Mouse (Mus musculus): ENCODE results near the gene Capza1. TPM values are rescaled to one million over a fixed set of nuclear protein-coding genes. Genes with fewer than 3 reads are reported as not detected.
A peak's percentile ranks its signal among the peaks of the same experiment; 100 is the strongest.

The Capza1 gene
- polyA plus RNA-seq, 1 experiment from 2014 or later = 82.7 TPM

DNA sequence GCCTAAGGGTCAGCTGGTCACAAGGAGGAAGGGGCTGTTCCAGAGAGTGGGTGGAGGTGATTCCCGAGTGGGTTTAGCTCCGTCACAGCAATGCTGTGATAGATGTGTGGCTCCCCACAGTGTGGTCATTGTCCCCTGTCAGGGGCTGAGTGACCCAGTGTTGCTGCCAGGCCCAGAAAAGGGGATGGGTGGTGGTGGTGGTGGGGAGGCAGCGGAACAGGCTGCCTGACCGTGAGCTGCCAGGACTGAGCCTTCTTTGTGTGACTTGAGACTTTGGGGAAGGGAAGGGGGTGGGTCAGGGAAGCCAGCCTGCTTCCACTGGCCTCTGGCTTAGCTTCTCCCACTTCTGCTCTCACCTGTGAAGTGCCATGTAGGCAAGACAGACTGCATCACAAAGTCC is 73.3 kb downstream of the Capza1 start:
- no peak for DNase-seq (ENCODE audit: low read depth, low spot score)
- H3K27me3 ChIP-seq = no peaks in the 10 kb centered on the region
- in situ Hi-C loops (cut with MboI; ENCODE audit: low pct_unique_long_range_greater_than_20kb) = no loop called here
- ChIA-PET CTCF (interaction anchor here (1.5 to 5.0 kb wide), 4 partner anchors 12 to 268 kb away, joined by 4 to 30 read pairs (median 14); partner anchors contain the start of gene Mov10), POLR2A (interaction anchor here (0.6 to 5.5 kb wide), 6 partner anchors 27 to 262 kb away, joined by 3 to 35 read pairs (median 4); partner anchors contain the start of genes Cttnbp2nl, Mov10 and Slc16a1)
- TF ChIP-seq CTCF (IDR thresholded peaks at IDR 0.05) = no peak
- ATAC-seq = no peak

GRCm38 (mm10) chr3:104790401-104790937 is 73.8 kb downstream of the Capza1 start:
- TF ChIP-seq CTCF (IDR thresholded peaks at IDR 0.05) = no peak
- POLR2A ChIA-PET = interaction anchor here (0.6 to 5.5 kb wide), 5 partner anchors 27 to 263 kb away, joined by 3 to 35 read pairs (median 3); partner anchors contain the start of genes Cttnbp2nl, Mov10 and Slc16a1
- in situ Hi-C loops (cut with MboI; ENCODE audit: low pct_unique_long_range_greater_than_20kb) = no loop called here
- ATAC-seq (peak; percentile 9), DNase-seq (ENCODE audit: low read depth, low spot score) (peak; percentile 68)
- CTCF ChIA-PET = interaction anchor here (1.5 to 5.0 kb wide), 5 partner anchors 12 to 268 kb away, joined by 4 to 30 read pairs (median 8); partner anchors contain the start of gene Mov10
- H3K27me3 ChIP-seq = no peaks in the 10 kb centered on the region

GRCm38 (mm10) chr3:104789822-104790221 is 74.5 kb downstream of the Capza1 start:
- ChIA-PET CTCF (interaction anchor here (1.5 to 5.0 kb wide), 5 partner anchors 13 to 203 kb away, joined by 4 to 30 read pairs (median 8); partner anchors contain the start of gene Mov10), POLR2A (interaction anchor here (1.4 to 5.5 kb wide), 3 partner anchors 28 to 75 kb away, joined by 4 to 35 read pairs (median 19); partner anchors contain the start of genes Capza1, Mov10 and St7l)
- in situ Hi-C loops (cut with MboI; ENCODE audit: low pct_unique_long_range_greater_than_20kb) = loop anchor here (5.0 kb wide), 3 partner anchors 72 to 262 kb away; partner anchors contain the start of genes Capza1, Cttnbp2nl and St7l
- TF ChIP-seq CTCF (IDR thresholded peaks at IDR 0.05) = no peak
- no peak for ATAC-seq
- H3K27me3 ChIP-seq = no peaks in the 10 kb centered on the region
- DNase-seq (ENCODE audit: low read depth, low spot score) = no peak

GRCm38 (mm10) chr3:104789312-104789605 is 75.0 kb downstream of the Capza1 start:
- ATAC-seq (peak; percentile 9), DNase-seq (ENCODE audit: low read depth, low spot score) (no peak)
- no peaks in the 10 kb centered on the region for H3K27me3 ChIP-seq
- no peak for TF ChIP-seq CTCF (IDR thresholded peaks at IDR 0.05)
- CTCF ChIA-PET = interaction anchor here (0.8 to 5.0 kb wide), 19 partner anchors 9 to 270 kb away, joined by 3 to 30 read pairs (median 4); partner anchors contain the start of genes Capza1 and Mov10
- in situ Hi-C loops (cut with MboI; ENCODE audit: low pct_unique_long_range_greater_than_20kb) = loop anchor here (5.0 kb wide), 3 partner anchors 73 to 263 kb away; partner anchors contain the start of genes Capza1, Cttnbp2nl and St7l
- POLR2A ChIA-PET = interaction anchor here (0.6 to 5.5 kb wide), 9 partner anchors 28 to 374 kb away, joined by 3 to 35 read pairs (median 5); partner anchors contain the start of genes Capza1, Mov10 and St7l

DNA sequence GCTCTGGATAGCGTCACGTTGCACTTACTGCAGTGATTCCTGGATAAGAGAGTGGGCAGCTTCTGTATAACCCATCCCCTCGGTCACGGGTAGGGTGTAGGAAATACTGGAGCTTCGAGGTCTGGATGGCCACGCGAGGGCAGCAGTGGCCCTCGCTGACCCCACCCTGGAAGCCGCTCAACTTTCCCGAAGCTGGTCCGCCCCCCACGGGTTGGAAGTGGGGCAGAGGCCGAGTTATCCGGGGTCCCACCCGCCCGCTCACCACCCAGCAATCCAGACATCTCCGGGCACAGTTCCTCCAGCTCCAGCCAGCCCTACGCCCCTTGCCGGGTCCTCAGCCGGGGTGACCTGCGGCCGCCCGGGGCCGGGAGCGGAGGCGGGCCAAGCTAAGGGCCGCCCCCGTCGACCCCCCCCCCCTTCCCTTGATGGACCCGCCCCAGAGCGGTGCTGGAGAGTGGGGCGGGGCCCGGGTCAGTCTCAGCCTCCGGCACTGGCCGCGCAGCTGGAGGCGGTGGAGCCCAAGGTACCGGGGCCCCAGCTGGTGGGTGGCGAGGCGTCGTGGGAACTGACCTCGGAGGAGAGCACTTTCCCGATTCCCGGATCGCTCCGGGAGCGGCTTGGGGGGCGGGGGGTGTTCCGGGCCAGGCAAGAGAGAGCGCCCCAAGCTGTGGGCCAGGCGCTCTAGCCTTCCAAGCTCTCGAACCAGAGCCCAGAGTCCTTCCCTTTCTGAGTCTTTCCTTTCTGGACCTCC is 75.6 kb downstream of the Capza1 start:
- DNase-seq (ENCODE audit: low read depth, low spot score) = peak; percentile 71
- CTCF ChIA-PET = interaction anchor here (0.6 to 5.0 kb wide), 29 partner anchors 9 to 270 kb away, joined by 3 to 30 read pairs (median 3); partner anchors contain the start of genes Capza1 and Mov10
- no peak for TF ChIP-seq CTCF (IDR thresholded peaks at IDR 0.05)
- no peaks in the 10 kb centered on the region for H3K27me3 ChIP-seq
- ATAC-seq = peak; percentile 64
- POLR2A ChIA-PET = interaction anchor here (0.5 to 5.5 kb wide), 12 partner anchors 20 to 373 kb away, joined by 3 to 35 read pairs (median 4); partner anchors contain the start of genes Capza1, Mov10 and St7l
- in situ Hi-C loops (cut with MboI; ENCODE audit: low pct_unique_long_range_greater_than_20kb) = loop anchor here (5.0 kb wide), 3 partner anchors 74 to 264 kb away; partner anchors contain the start of genes Capza1, Cttnbp2nl and St7l

DNA sequence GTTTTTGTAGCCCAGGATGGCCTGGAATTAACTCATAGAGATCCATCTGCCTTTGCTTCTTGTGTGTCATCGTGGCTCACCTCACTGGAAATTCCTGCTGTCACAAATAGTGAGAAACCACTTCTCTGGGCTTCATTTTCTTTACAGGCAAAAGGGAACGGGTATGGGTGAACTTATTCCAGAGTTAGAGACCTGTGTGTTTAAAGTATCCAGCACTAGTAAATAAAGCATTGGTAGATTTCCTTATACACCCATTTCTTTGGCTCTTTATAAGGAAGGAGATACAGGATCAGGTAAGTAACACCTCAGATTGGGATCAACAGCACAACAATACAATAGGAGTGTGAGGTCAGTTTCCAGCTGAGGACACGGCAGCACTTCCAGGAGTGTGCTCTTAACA is 76.2 kb downstream of the Capza1 start, which contains the start of gene Rhoc:
TSS of gene Rhoc (plus strand) at position 301 of the 400 bp plus-strand sequence.
- ChIA-PET POLR2A (interaction anchor here (1.1 to 5.5 kb wide), 6 partner anchors 30 to 271 kb away, joined by 4 to 35 read pairs (median 6); partner anchors contain the start of genes Capza1, Mov10 and St7l), CTCF (interaction anchor here (0.6 to 5.0 kb wide), 24 partner anchors 10 to 271 kb away, joined by 3 to 30 read pairs (median 3); partner anchors contain the start of gene Mov10)
- ATAC-seq (no peak), DNase-seq (ENCODE audit: low read depth, low spot score) (no peak)
- in situ Hi-C loops (cut with MboI; ENCODE audit: low pct_unique_long_range_greater_than_20kb) = loop anchor here (5.0 kb wide), 3 partner anchors 74 to 264 kb away; partner anchors contain the start of genes Capza1, Cttnbp2nl and St7l
- no peaks in the 10 kb centered on the region for H3K27me3 ChIP-seq
- TF ChIP-seq CTCF (IDR thresholded peaks at IDR 0.05) = no peak

DNA sequence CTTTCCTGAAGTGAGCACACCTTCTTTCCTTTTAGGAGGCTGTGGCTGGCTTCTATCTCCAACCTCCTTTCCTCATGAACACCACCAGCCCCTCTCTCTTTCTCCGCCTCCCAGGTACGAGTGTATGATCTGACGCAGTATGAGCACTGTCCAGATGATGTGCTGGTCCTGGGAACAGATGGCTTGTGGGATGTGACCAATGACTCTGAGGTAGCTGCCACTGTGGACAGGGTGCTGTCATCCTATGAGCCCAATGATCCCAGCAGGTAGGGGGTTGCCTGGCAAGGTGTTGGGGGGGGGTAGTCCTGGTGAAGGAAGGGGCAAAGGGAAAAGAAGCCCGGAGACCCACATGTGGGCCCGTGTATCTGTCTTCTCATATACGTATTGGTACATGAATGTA is 79.0 kb downstream of the Capza1 start:
- POLR2A ChIA-PET = interaction anchor here (1.1 kb wide), 1 partner anchor 79 kb away, joined by 3 read pairs; the partner anchor contains the start of gene Capza1
- DNase-seq (ENCODE audit: low read depth, low spot score) (no peak), ATAC-seq (no peak)
- CTCF ChIA-PET = no interaction called here
- TF ChIP-seq CTCF (IDR thresholded peaks at IDR 0.05) = no peak
- in situ Hi-C loops (cut with MboI; ENCODE audit: low pct_unique_long_range_greater_than_20kb) = loop anchor here (5.0 kb wide), 3 partner anchors 77 to 267 kb away; partner anchors contain the start of genes Capza1, Cttnbp2nl and St7l
- H3K27me3 ChIP-seq = no peaks in the 10 kb centered on the region

GRCm38 (mm10) chr3:104783971-104784500 is 80.3 kb downstream of the Capza1 start:
- ChIA-PET CTCF (interaction anchor here (1.2 kb wide), 1 partner anchor 18 kb away, joined by 3 read pairs; no protein-coding TSS in a partner anchor), POLR2A (no interaction called here)
- TF ChIP-seq CTCF (IDR thresholded peaks at IDR 0.05) = no peak
- ATAC-seq (no peak), DNase-seq (ENCODE audit: low read depth, low spot score) (no peak)
- in situ Hi-C loops (cut with MboI; ENCODE audit: low pct_unique_long_range_greater_than_20kb) = no loop called here
- H3K27me3 ChIP-seq = no peaks in the 10 kb centered on the region

GRCm38 (mm10) chr3:104782061-104782681 is 82.1 kb downstream of the Capza1 start:
- in situ Hi-C loops (cut with MboI; ENCODE audit: low pct_unique_long_range_greater_than_20kb) = no loop called here
- ATAC-seq = no peak
- ChIA-PET CTCF (no interaction called here), POLR2A (interaction anchor here (1.3 kb wide), 1 partner anchor 36 kb away, joined by 5 read pairs; the partner anchor contains the start of gene Mov10)
- TF ChIP-seq CTCF (IDR thresholded peaks at IDR 0.05) = no peak
- no peak for DNase-seq (ENCODE audit: low read depth, low spot score)
- H3K27me3 ChIP-seq = no peaks in the 10 kb centered on the region

Data from Patski (cell line).